Comparison of ENCODE assay signal across 18 mouse cellular contexts in genomic region chr10:59386951-59387350, GRCm38 (mm10). TPM values are rescaled to one million over a fixed set of nuclear protein-coding genes. Genes with fewer than 3 reads are reported as not detected.
DNase-seq lines count a peak whose midpoint lies in the region; ATAC-seq lines count a peak whose summit lies in the region.
"Had no signal": no experiment of that assay in that cellular context is flagged by ENCODE, and none has a peak within 500 bp of the region (broad histone marks: within the 10 kb centered on the region; RNA-seq: fewer than 3 reads in every experiment).

No protein-coding gene starts in this region.

- no peak overlapping the region for H3K4me3 ChIP-seq in forebrain, embryonic 15.5 days
- H3K4me3 ChIP-seq in forebrain, embryonic 12.5 days (replicated peaks): no peak overlapping the region
- H3K4me3 ChIP-seq in forebrain, embryonic 16.5 days (replicated peaks; ENCODE audit: low read length): no peak overlapping the region
- H3K4me3 ChIP-seq in kidney, embryonic 14.5 days (ENCODE audit: low read length): no peak overlapping the region
- H3K4me3 ChIP-seq: gastrocnemius, adult 2 months; heart, embryonic 12.5 days; hindbrain, embryonic 10.5 days; midbrain, embryonic 15.5 days; neural tube, embryonic 13.5 days had no signal

- H3K4me2 ChIP-seq in forebrain, embryonic 15.5 days (replicated peaks): no peak overlapping the region
- H3K4me2 ChIP-seq in forebrain, embryonic 12.5 days: no peak overlapping the region
- H3K4me2 ChIP-seq in forebrain, embryonic 16.5 days (ENCODE audit: low read length): no peak overlapping the region
- no peak overlapping the region for H3K4me2 ChIP-seq in kidney, embryonic 14.5 days (replicated peaks; ENCODE audit: low read depth, low read length)
- H3K4me2 ChIP-seq: heart, embryonic 12.5 days; midbrain, embryonic 15.5 days; neural tube, embryonic 13.5 days had no signal

- H3K27ac ChIP-seq in forebrain, embryonic 15.5 days (replicated peaks): peak overlapping the region; percentile 52; the same call in 1 of the 2 replicates
- no peak overlapping the region for H3K27ac ChIP-seq in forebrain, embryonic 12.5 days
- H3K27ac ChIP-seq in forebrain, embryonic 16.5 days (ENCODE audit: low read length): no peak overlapping the region
- no peak overlapping the region for H3K27ac ChIP-seq in kidney, embryonic 14.5 days (ENCODE audit: low read depth, low read length)
- H3K27ac ChIP-seq: gastrocnemius, adult 2 months; hindbrain, embryonic 10.5 days; midbrain, embryonic 15.5 days; neural tube, embryonic 13.5 days had no signal

- H3K9ac ChIP-seq in forebrain, embryonic 15.5 days (replicated peaks): no peak overlapping the region
- no peak overlapping the region for H3K9ac ChIP-seq in forebrain, embryonic 12.5 days
- no peak overlapping the region for H3K9ac ChIP-seq in forebrain, embryonic 16.5 days (replicated peaks; ENCODE audit: low read depth, low read length)
- no peak overlapping the region for H3K9ac ChIP-seq in kidney, embryonic 14.5 days (ENCODE audit: low read depth, low read length)
- H3K9ac ChIP-seq: heart, embryonic 12.5 days; midbrain, embryonic 15.5 days; neural tube, embryonic 13.5 days had no signal

- ATAC-seq in forebrain, embryonic 15.5 days (replicated peaks): peak; percentile 91
- no peak for ATAC-seq in forebrain, embryonic 12.5 days (ENCODE audit: low FRiP score)
- peak; percentile 96 for ATAC-seq in forebrain, embryonic 16.5 days
- no peak for ATAC-seq in kidney, embryonic 14.5 days (ENCODE audit: low FRiP score, low TSS enrichment)
- ATAC-seq: midbrain, embryonic 15.5 days had no signal

- no peaks in the 10 kb centered on the region for H3K36me3 ChIP-seq in forebrain, embryonic 15.5 days
- no peaks in the 10 kb centered on the region for H3K36me3 ChIP-seq in forebrain, embryonic 12.5 days (replicated peaks)
- H3K36me3 ChIP-seq in forebrain, embryonic 16.5 days (ENCODE audit: control insufficient read depth, insufficient read depth): no peaks in the 10 kb centered on the region
- H3K36me3 ChIP-seq in kidney, embryonic 14.5 days (ENCODE audit: control insufficient read depth, insufficient read depth, low read length): no peaks in the 10 kb centered on the region
- H3K36me3 ChIP-seq: heart, embryonic 12.5 days; midbrain, embryonic 15.5 days; neural tube, embryonic 13.5 days had no signal

- DNase-seq in cerebellum, adult 11 months: peak; percentile 64
- DNase-seq in layer of hippocampus, postnatal 36 days: peak; percentile 41 to 57
- DNase-seq in lung, postnatal 10 days: no peak
- no peak for DNase-seq in gastrocnemius, postnatal 4 days (ENCODE audit: low spot score in 2 of 2)
- DNase-seq: adrenal gland, adult 8-10 months; gastrocnemius, adult 2 months; kidney, adult 2 months; lung, postnatal 14 days had no signal

- H3K9me3 ChIP-seq in forebrain, embryonic 15.5 days: no peaks in the 10 kb centered on the region
- H3K9me3 ChIP-seq in forebrain, embryonic 12.5 days: no peaks in the 10 kb centered on the region
- H3K9me3 ChIP-seq in forebrain, embryonic 16.5 days (ENCODE audit: control insufficient read depth, low read length): peaks cover 4% of the 10 kb centered on the region; the same call in 1 of the 2 replicates
- H3K9me3 ChIP-seq in kidney, embryonic 14.5 days (ENCODE audit: control insufficient read depth, low read length): peaks cover 9% of the 10 kb centered on the region
- H3K9me3 ChIP-seq: midbrain, embryonic 15.5 days had no signal

- H3K27me3 ChIP-seq in forebrain, embryonic 15.5 days: no peaks in the 10 kb centered on the region
- H3K27me3 ChIP-seq in forebrain, embryonic 12.5 days: no peaks in the 10 kb centered on the region
- H3K27me3 ChIP-seq in forebrain, embryonic 16.5 days (replicated peaks; ENCODE audit: control insufficient read depth, insufficient read depth, low read length): no peaks in the 10 kb centered on the region
- H3K27me3 ChIP-seq in kidney, embryonic 14.5 days (ENCODE audit: control insufficient read depth, insufficient read depth, low read length): no peaks in the 10 kb centered on the region
- H3K27me3 ChIP-seq: heart, embryonic 12.5 days; midbrain, embryonic 15.5 days; neural tube, embryonic 13.5 days had no signal

- WGBS in forebrain, embryonic 15.5 days: 52% methylated on average over 8 of the region's 8 CpGs
- WGBS in forebrain, embryonic 12.5 days: 90% methylated on average over 8 of the region's 8 CpGs
- 56% methylated on average over 7 of the region's 8 CpGs for WGBS in forebrain, embryonic 16.5 days
- WGBS in kidney, embryonic 14.5 days: 81% methylated on average over 7 of the region's 8 CpGs

- H3K4me1 ChIP-seq in forebrain, embryonic 15.5 days: no peaks in the 10 kb centered on the region
- H3K4me1 ChIP-seq in forebrain, embryonic 12.5 days: no peaks in the 10 kb centered on the region
- no peaks in the 10 kb centered on the region for H3K4me1 ChIP-seq in forebrain, embryonic 16.5 days (replicated peaks; ENCODE audit: control insufficient read depth, insufficient read depth, low read length)
- no peaks in the 10 kb centered on the region for H3K4me1 ChIP-seq in kidney, embryonic 14.5 days (ENCODE audit: control insufficient read depth, insufficient read depth, low read length)
- H3K4me1 ChIP-seq: heart, embryonic 12.5 days; hindbrain, embryonic 10.5 days; midbrain, embryonic 15.5 days; neural tube, embryonic 13.5 days had no signal

RNA-seq across cellular contexts. Expression of gene Gm10273, which starts 8.5 kb away (rescaled TPM):
- polyA plus RNA-seq in forebrain, embryonic 15.5 days (2015; fragmentation: Nextera tagmentation; extraction: Ambion mirVana): 5.4 TPM in 1 of 2 replicates, not detected in the other
- polyA plus RNA-seq in forebrain, embryonic 12.5 days (2016; fragmentation: Nextera tagmentation; extraction: Ambion mirVana): 2.4 TPM in 1 of 2 replicates, not detected in the other
- polyA plus RNA-seq in forebrain, embryonic 16.5 days (2015; fragmentation: Nextera tagmentation; extraction: Ambion mirVana): 2.1 and 7.6 TPM in 2 replicates
- 10 to 100 TPM; 37.6 to 47.5 TPM for total RNA-seq in layer of hippocampus, postnatal 36 days (2021)
- polyA plus RNA-seq in kidney, embryonic 14.5 days (2014; fragmentation: Nextera tagmentation; extraction: Ambion mirVana): 2.8 and 3.4 TPM in 2 replicates
- total RNA-seq in gastrocnemius, postnatal 4 days (2021): 10 to 100 TPM; 66.6 to 73.1 TPM
- polyA plus RNA-seq: neural tube, embryonic 13.5 days had no signal

RNA-seq across cellular contexts. Expression of gene Pla2g12b, which starts 16.5 kb away (rescaled TPM):
- not detected in 2 replicates for polyA plus RNA-seq in forebrain, embryonic 15.5 days (2015; fragmentation: Nextera tagmentation; extraction: Ambion mirVana)
- not detected in 2 replicates for polyA plus RNA-seq in forebrain, embryonic 12.5 days (2016; fragmentation: Nextera tagmentation; extraction: Ambion mirVana)
- not detected in 2 replicates for polyA plus RNA-seq in forebrain, embryonic 16.5 days (2015; fragmentation: Nextera tagmentation; extraction: Ambion mirVana)
- not detected for total RNA-seq in layer of hippocampus, postnatal 36 days (2021)
- polyA plus RNA-seq in kidney, embryonic 14.5 days (2014; fragmentation: Nextera tagmentation; extraction: Ambion mirVana): 0.19 and 0.85 TPM in 2 replicates
- total RNA-seq in gastrocnemius, postnatal 4 days (2021): not detected
- total RNA-seq: adrenal gland, adult 8-10 months; gastrocnemius, adult 2 months; left cerebral cortex, adult 18-20 months had no signal
- polyA plus RNA-seq: cortical plate, adult 2 months; hindbrain, embryonic 10.5 days; midbrain, embryonic 15.5 days; neural tube, embryonic 13.5 days had no signal

RNA-seq across cellular contexts. Expression of gene Oit3, which starts 54.6 kb away (rescaled TPM):
- 0.15 and 0.19 TPM in 2 replicates for polyA plus RNA-seq in forebrain, embryonic 15.5 days (2015; fragmentation: Nextera tagmentation; extraction: Ambion mirVana)
- polyA plus RNA-seq in forebrain, embryonic 12.5 days (2016; fragmentation: Nextera tagmentation; extraction: Ambion mirVana): 0.20 and 0.32 TPM in 2 replicates
- 0.08 TPM in 1 of 2 replicates, not detected in the other for polyA plus RNA-seq in forebrain, embryonic 16.5 days (2015; fragmentation: Nextera tagmentation; extraction: Ambion mirVana)
- not detected for total RNA-seq in layer of hippocampus, postnatal 36 days (2021)
- polyA plus RNA-seq in kidney, embryonic 14.5 days (2014; fragmentation: Nextera tagmentation; extraction: Ambion mirVana): 1.9 and 2.3 TPM in 2 replicates
- total RNA-seq in gastrocnemius, postnatal 4 days (2021): under 1 TPM; 0.56 to 0.75 TPM

Comparison
In these comparisons a context has a peak if more than half of its experiments do, and no peak if none do; other contexts are left out.
1. ATAC-seq: peak in forebrain, embryonic 15.5 days (single experiment) and forebrain, embryonic 16.5 days (single experiment); none in forebrain, embryonic 12.5 days (single experiment) and kidney, embryonic 14.5 days (single experiment).
2. DNase-seq: peak in cerebellum, adult 11 months (single experiment) and layer of hippocampus, postnatal 36 days (2 of 2); none in lung, postnatal 10 days (single experiment) and gastrocnemius, postnatal 4 days (0 of 2).